Mouse (Mus musculus) mammary gland, adult 2 months (tissue): Measurements from ENCODE around the gene Lrrc28. TPM values are rescaled to one million over a fixed set of nuclear protein-coding genes. Genes with fewer than 3 reads are reported as not detected.

Experiments used
- polyA plus RNA-seq: library from polyadenylated mRNA; depleted of rRNA; stranded (reverse); fragments of >200 nt; gene quantifications from 2 replicates; pipeline ENCODE4 v1.2.3, GENCODE M21; 2012; ENCODE audit warnings: low replicate concordance; rRNA removed

Lrrc28 gene
- 24.1 and 29.2 TPM in 2 replicates for polyA plus RNA-seq

DNA sequence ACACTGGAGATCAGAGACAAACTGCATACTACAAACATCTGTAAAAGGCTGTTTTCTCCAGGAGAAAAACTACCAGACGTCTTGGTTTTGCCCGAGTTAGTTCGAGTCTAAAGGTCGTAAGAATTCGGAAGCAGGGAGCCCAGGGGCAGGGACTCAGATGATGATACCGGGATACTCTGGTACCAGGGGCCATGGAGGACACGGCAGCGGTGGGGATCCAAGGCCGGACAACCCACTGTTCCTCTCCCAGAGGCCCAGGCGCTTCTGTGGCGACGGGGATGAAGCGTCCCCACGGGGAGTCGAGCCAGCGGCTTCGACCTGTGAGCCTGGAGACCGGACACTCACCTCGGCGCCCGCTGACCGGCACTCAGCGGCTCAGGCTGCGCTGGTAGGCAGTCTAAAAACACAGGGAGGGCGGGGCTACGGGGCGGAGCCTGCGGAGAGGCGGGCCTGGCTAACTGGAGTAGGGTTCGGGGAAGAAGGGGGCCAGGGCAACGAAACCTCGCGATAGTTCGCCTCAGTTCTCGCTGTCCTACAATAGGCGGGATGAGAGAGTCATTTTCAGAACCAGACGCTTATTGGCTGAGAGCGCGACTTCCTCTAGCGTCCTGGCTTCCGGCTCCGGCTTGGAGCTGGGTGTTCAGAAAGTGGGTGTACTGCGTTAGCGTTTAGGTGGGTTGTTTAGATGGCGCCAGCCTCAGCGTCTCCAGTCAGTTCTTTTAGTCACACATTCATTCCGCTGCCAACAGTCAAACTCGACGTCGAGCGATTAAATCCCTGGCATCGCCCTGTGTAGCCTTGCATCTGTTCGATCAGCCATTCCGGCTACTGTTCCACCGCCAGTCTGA lies at the start of gene Lrrc28:
Gene Lrrc28 (minus strand): TSS at position 436 of the 848 bp plus-strand sequence.

DNA sequence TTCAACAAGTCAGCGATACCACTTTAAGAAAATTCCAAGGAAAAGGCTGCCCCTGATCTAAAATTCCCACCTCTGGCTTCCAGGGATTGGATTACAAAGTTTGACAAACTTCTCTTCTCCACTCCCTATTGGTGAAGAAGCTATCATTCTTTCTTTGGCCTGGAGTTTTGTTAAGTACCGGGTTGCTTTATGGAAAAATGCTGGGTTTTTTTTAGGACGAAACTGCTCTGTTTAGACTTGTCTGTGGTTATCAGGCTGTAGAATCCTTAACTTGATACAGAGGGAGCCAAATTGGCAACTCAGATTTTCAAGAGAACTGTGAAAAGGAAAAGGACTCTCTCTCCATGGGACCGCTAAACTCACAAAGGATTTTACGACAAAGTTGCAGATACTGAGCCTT lies 2.2 kb upstream of the Lrrc28 start, which contains the start of gene Ttc23:
Gene Ttc23 (plus strand): TSS at position 134 of the 400 bp plus-strand sequence.

Other genes with a start within 250 kb of the Lrrc28 start
- 4.1 and 6.8 TPM in 2 replicates for gene Ttc23, start 2.1 kb upstream of the Lrrc28 start, polyA plus RNA-seq
- 3.4 and 21.7 TPM in 2 replicates for gene Synm, start 114.5 kb upstream of the Lrrc28 start, polyA plus RNA-seq